Mouse (Mus musculus) spleen, adult 2 months (tissue): Measurements from ENCODE around the gene Sf3b2.
"Not testable (repeated sequence)": the region's sequence is repeated elsewhere in the genome, so short reads cannot be mapped to it uniquely, and the experiment has no call there.

Source experiments
- CTCF ChIP-seq: fragments of 200-500 bp; IDR thresholded peaks from 2 replicates; pipeline ENCODE4 v1.5.1; 2011; ENCODE audit warnings: mild to moderate bottlenecking, inconsistent platforms; ENCODE audit not compliant: insufficient read depth, insufficient read length, insufficient replicate concordance; ENCODE audit errors: extremely low read depth
- POLR2A ChIP-seq: fragments of 200-500 bp; IDR thresholded peaks from 2 replicates; pipeline ENCODE4 v1.6.1; 2011; ENCODE audit warnings: low read depth, low read length, inconsistent platforms

GRCm38 (mm10) chr19:5236981-5237380 is 58.3 kb downstream of the Sf3b2 start:
- TF ChIP-seq POLR2A, CTCF: not testable (repeated sequence)
